Mouse (Mus musculus) liver, embryonic 16.5 days (tissue): ENCODE data around the gene Tob2. TPM values are rescaled to one million over a fixed set of nuclear protein-coding genes. Genes with fewer than 3 reads are reported as not detected.

Source experiments
- ATAC-seq: fragments of 200-750 bp; cut with Nextera tagmentation; 2 replicates; pipeline ENCODE4 v1.8.0; 2017; ENCODE audit warnings: low read depth, mild to moderate bottlenecking, moderate number of reproducible peaks, moderate library complexity
- H3K27ac ChIP-seq: fragments of 300-500 bp; sonication (generic); 2 replicates; pipeline ENCODE4 v1.5.1; 2014; ENCODE audit warnings: mild to moderate bottlenecking, low read length
- H3K27me3 ChIP-seq: fragments of 300-500 bp; sonication (generic); 2 replicates; pipeline ENCODE4 v1.6.1; 2014; ENCODE audit warnings: low read depth, low read length, mixed read lengths; ENCODE audit not compliant: control insufficient read depth, insufficient read depth
- H3K36me3 ChIP-seq: fragments of 300-500 bp; sonication (generic); 2 replicates; pipeline ENCODE4 v1.6.1; 2014; ENCODE audit warnings: mild to moderate bottlenecking; ENCODE audit not compliant: control insufficient read depth, insufficient read depth
- H3K4me1 ChIP-seq: fragments of 300-500 bp; sonication (generic); 2 replicates; pipeline ENCODE4 v1.6.1; 2014; ENCODE audit warnings: low read depth, low read length, mixed read lengths; ENCODE audit not compliant: control insufficient read depth
- H3K4me2 ChIP-seq: fragments of 300-500 bp; sonication (generic); 2 replicates; pipeline ENCODE4 v1.6.1; 2014; ENCODE audit warnings: low read depth, low read length, mixed read lengths
- H3K4me3 ChIP-seq: fragments of 300-500 bp; sonication (generic); 2 replicates; pipeline ENCODE4 v1.5.1; 2014; ENCODE audit warnings: low read depth, mild to moderate bottlenecking, low read length
- H3K9ac ChIP-seq: fragments of 300-500 bp; sonication (generic); 2 replicates; pipeline ENCODE4 v1.6.1; 2014; ENCODE audit warnings: low read depth, low read length
- H3K9me3 ChIP-seq: fragments of 300-500 bp; sonication (generic); replicated peaks from 2 replicates; pipeline ENCODE4 v1.6.1; 2016; ENCODE audit warnings: low read length; ENCODE audit not compliant: control insufficient read depth
- whole genome bisulfite sequencing: fragments of 180-500 bp; shearing (Covaris S2); extraction: QIAGEN DNeasy Blood & Tissue Kit; methylation state at CpG from one replicate; pipeline ENCODE4 v1.1.7; 2014; ENCODE audit not compliant: insufficient replicate concordance; 5-methylcytosine and 5-hydroxymethylcytosine counted together
- polyA plus RNA-seq: library from polyadenylated mRNA; unstranded; fragments of >200 nt; fragmentation: Nextera tagmentation; extraction: Ambion mirVana; gene quantifications from 2 replicates; pipeline ENCODE4 v1.2.1, GENCODE M21; 2015

The Tob2 gene
- polyA plus RNA-seq, 1 experiment from 2014 or later, result 14.9 TPM

DNA sequence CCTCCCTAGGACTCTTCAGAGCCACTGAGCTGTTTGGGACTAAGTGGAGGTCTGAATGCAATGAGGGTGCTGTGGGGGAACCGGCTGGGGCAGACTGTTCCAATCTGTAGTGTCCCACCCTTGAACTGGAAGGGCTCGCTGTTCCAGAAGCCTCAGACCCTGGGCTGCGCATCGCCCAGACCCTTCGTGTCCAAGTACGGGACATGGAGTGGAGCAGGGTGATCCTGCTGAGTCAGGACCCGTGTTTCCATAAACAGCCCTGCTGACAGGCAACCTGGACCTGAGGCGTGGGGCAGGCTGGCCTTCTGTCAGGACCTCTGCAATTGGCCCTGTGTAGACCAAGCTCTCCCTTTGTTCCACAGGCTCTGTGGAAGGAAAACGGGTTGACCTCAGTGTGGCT lies 11.8 kb downstream of the Tob2 start:
- peaks cover 5% of the 10 kb centered on the region for H3K4me1 ChIP-seq

DNA sequence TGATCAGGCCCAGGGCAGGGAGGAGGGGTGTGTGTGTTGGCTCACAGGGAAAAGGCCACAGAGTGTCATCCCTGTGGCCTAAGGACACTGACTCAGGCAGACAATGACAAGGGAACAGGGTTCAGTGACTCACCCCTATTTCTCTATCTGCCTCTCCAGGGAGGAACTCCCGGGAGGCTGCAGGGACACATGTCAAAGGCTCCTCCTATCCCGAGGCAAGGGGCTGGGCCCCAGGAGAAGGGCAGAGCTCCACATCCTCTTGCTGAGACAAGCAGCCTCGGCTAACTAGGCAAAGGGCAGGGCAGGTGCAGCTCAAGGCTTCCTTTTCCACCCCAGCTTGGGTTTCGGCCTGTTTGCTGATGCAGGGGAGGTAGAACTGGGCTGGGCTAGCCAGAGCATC lies 12.9 kb downstream of the Tob2 start:
- no peak overlapping the region for H3K9ac ChIP-seq
- H3K27ac ChIP-seq, result no peak overlapping the region
- H3K27me3 ChIP-seq, result no peaks in the 10 kb centered on the region
- peak; percentile 66 for ATAC-seq
- H3K36me3 ChIP-seq, result peaks cover 10% of the 10 kb centered on the region
- H3K4me3 ChIP-seq, result no peak overlapping the region
- 35% methylated on average over 4 of the region's 4 CpGs for whole genome bisulfite sequencing
- H3K9me3 ChIP-seq, result no peaks in the 10 kb centered on the region
- H3K4me2 ChIP-seq, result no peak overlapping the region
- peaks cover 5% of the 10 kb centered on the region for H3K4me1 ChIP-seq

More for the DNA sequence above, 11.8 kb downstream of the Tob2 start:
- peaks cover 20% of the 10 kb centered on the region for H3K36me3 ChIP-seq
- H3K4me2 ChIP-seq, result no peak overlapping the region
- no peak for ATAC-seq
- no peaks in the 10 kb centered on the region for H3K27me3 ChIP-seq
- 85% methylated on average over 9 of the region's 9 CpGs for WGBS
- H3K9me3 ChIP-seq, result no peaks in the 10 kb centered on the region
- no peak overlapping the region for H3K4me3 ChIP-seq
- H3K9ac ChIP-seq, result no peak overlapping the region
- no peak overlapping the region for H3K27ac ChIP-seq

DNA sequence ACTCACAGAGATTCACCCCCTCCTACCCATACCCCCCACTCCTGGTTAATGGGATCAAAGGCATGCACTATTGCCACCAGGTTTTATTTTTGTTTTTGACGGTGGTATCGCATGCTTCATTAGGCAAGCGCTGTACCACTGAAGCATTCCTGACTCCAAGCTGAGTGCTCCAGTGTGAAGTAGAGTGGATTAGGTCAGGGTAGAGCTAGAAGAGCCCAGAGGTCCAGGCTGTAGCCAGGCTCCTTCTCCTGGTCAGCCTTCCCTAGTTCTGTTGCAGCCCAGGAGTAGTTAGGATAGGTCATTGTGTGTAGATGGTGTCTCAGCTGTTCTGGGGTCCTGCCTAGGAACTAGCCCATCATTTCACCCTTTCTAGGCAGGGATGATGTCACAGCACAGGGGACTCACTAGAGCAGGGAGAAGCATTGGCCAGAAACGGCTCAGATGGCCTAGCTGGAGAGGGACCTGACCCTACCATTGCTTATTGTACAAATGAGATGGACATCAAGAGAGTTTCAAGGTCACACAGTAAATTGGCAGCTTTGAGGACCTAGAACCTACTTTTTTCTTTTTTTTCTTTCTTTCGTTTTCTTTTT lies 13.5 kb downstream of the Tob2 start:
- Histone ChIP-seq H3K27me3 (no peaks in the 10 kb centered on the region), H3K36me3 (peaks cover 7% of the 10 kb centered on the region), H3K4me1 (peaks cover 5% of the 10 kb centered on the region), H3K4me2 (no peak overlapping the region), H3K9me3 (no peaks in the 10 kb centered on the region), H3K27ac (no peak overlapping the region), H3K9ac (no peak overlapping the region), H3K4me3 (no peak overlapping the region)
- WGBS, result 68% methylated on average over 5 of the region's 5 CpGs
- ATAC-seq, result no peak

DNA sequence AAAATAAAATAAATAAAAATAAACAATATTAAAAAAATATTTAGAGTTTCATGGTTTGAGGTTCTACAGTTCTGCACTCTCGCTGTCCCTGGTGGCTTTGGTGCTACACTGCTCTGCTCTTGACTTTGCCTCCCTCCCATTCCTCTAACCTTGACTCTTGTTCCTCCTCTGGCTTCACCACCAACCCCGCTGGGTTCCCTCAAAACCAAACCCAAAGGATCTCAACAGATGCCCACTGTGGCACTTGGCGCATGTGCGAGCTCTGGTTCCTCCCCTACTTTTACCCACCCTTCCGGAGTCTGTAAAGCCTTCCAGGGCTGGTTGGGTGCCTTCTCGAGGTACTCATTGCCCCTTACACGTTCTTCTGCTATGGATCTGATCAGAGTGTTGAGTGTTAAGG lies 16.3 kb downstream of the Tob2 start:
- Histone ChIP-seq H3K27me3 (0 out of 2 replicates have a peak, but pooled peaks cover under 1% of the 10 kb centered on the region), H3K9ac (no peak overlapping the region), H3K4me1 (peaks cover 7% of the 10 kb centered on the region), H3K36me3 (no peaks in the 10 kb centered on the region), H3K9me3 (no peaks in the 10 kb centered on the region), H3K4me2 (no peak overlapping the region), H3K27ac (no peak overlapping the region), H3K4me3 (no peak overlapping the region)
- no peak for ATAC-seq
- WGBS, result 69% methylated on average over 7 of the region's 7 CpGs

DNA sequence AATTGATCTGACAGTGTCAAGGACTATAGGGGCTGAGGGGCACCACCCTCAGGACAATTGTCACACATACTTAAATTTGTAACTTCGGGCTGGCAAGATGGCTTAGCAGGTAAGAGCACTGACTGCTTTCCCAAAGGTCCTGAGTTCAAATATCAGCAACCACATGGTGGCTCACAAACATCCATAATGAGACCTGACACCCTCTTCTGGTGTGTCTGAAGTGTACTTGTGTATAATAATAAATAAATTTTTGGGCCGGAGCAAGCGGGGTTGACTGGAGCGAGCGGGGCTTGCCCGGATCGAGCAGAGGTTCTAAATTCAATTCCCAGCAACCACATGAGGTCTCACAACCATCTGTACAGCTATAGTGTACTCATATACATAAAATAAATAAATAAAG lies 18.3 kb downstream of the Tob2 start:
- Histone ChIP-seq H3K9me3 (no peaks in the 10 kb centered on the region), H3K4me3 (no peak overlapping the region), H3K36me3 (no peaks in the 10 kb centered on the region), H3K27me3 (peaks cover 9% of the 10 kb centered on the region), H3K4me1 (peaks cover 12% of the 10 kb centered on the region), H3K4me2 (no peak overlapping the region), H3K27ac (peak overlapping the region; percentile 73), H3K9ac (no peak overlapping the region)
- ATAC-seq, result no peak
- 81% methylated on average over 7 of the region's 7 CpGs for WGBS

DNA sequence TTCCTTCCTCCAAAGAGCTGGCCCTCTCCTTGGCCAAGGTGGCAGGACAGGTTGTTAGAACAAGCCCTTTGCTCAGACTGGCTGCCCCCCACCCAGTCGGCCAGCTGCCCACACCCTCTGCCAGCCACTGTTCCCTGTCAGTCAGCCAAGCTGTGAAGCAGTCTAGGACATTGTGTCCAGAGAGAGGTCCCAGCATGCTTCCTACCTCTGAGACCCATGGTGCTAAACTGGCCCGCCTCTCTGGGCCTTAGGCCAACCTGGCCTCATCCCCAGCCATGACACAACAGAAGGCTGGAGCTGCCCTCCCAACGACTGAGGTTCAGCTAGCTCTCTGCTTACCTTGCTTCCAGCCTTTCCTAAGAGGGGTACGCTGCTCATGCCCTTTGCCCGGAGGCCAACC lies 19.0 kb downstream of the Tob2 start:
- Histone ChIP-seq H3K9me3 (no peaks in the 10 kb centered on the region), H3K4me3 (no peak overlapping the region), H3K4me1 (peaks cover 12% of the 10 kb centered on the region), H3K27me3 (peaks cover 9% of the 10 kb centered on the region), H3K4me2 (no peak overlapping the region), H3K9ac (no peak overlapping the region), H3K27ac (peak overlapping the region; percentile 73), H3K36me3 (no peaks in the 10 kb centered on the region)
- 56% methylated on average over 5 of the region's 5 CpGs for WGBS
- peak; percentile 90 for ATAC-seq

DNA sequence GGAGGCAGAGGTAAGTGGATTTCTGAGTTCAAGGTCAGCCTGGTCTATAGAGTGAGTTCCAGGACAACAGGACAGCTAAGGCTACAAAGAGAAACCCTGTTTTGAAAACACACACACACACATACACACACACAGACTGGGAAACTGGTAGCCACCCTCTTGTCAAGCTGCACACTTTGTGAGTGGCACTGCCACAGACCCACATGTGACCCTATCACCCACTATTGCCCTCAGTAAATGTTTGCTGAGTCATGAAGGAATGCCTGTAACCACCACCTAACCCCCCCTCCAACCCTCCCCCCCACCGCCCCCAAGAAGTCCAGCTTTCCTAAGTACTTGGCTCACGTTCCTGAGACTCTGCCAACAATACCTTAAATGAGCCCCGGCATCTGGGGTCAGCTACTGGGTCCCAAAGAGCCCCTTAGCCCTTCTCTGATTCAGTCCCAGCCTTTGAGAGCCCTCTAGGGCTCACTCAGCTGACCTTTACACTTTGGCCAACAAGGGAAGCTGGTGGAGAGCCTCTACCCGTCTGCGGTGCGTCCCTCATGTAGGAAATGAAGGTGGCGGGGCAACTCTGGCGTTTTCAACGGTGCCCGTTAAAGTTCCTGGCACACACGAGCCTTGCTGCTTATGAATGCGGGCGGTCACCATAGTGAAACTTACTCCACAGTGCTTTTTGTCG lies 19.9 kb downstream of the Tob2 start:
- Histone ChIP-seq H3K27ac (no peak overlapping the region; the same call in 1 of the 2 replicates), H3K27me3 (peaks cover 9% of the 10 kb centered on the region), H3K9ac (no peak overlapping the region), H3K4me3 (no peak overlapping the region), H3K4me2 (no peak overlapping the region), H3K9me3 (no peaks in the 10 kb centered on the region), H3K4me1 (peaks cover 12% of the 10 kb centered on the region), H3K36me3 (no peaks in the 10 kb centered on the region)
- no peak for ATAC-seq
- WGBS, result 62% methylated on average over 14 of the region's 14 CpGs

DNA sequence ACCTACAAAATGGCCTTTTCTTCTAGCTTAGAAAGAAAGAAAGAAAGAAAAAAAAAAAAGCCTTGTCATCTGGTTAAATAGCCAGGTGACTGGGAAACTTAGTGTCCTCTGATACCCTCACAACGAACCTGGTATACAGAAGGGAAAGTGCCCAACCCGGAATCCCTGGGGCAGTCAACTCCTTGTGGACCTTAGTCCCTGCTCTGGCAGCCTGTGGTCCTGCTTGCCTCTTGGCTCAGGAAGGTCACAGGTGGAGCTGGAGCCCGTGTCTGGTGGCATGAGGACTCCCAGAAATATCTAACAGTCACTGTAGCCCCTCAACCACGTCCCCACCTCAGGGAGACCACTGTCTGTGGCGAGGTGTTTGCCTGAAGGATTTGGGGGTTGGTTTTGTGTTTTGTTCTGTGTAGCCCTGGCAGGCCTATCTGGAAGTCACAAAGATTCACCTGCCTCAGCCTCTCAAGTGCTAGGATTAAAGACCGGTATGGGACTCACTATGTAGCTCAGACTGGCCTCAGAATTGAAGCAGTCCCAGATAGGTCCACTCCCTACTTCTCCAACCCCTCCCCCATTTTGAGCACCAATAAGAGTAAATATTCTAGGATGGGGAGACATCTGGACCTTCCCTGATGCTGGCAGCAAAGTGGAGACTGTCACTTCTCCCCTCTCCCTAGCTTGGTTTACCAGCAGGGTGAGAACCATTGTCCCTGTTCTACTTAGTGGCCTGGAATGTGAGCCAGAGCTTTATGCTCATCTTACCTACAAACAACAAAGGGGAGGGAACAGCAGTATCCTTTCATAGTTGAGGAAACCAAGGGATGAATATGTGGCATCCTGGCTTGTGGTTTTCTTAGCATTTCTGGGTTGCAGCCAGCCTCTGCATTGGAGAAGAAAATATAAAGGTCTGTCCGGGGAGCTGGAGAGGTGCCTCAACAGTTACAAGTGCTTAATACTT lies 21.4 kb downstream of the Tob2 start:
- Histone ChIP-seq H3K9me3 (no peaks in the 10 kb centered on the region), H3K4me3 (no peak overlapping the region), H3K27ac (no peak overlapping the region), H3K36me3 (no peaks in the 10 kb centered on the region), H3K4me1 (peaks cover 12% of the 10 kb centered on the region), H3K9ac (no peak overlapping the region), H3K27me3 (peaks cover 9% of the 10 kb centered on the region), H3K4me2 (no peak overlapping the region)
- ATAC-seq, result no peak
- 47% methylated on average over 7 of the region's 7 CpGs for WGBS
